Mouse (Mus musculus): ENCODE measurements at regions not wholly inside any gene's neighbourhood (a gene's known extent, or its start where the extent isn't known, plus 50 kb on each side); places are given as distances from the start of the nearest gene placed in this dataset.

DNA sequence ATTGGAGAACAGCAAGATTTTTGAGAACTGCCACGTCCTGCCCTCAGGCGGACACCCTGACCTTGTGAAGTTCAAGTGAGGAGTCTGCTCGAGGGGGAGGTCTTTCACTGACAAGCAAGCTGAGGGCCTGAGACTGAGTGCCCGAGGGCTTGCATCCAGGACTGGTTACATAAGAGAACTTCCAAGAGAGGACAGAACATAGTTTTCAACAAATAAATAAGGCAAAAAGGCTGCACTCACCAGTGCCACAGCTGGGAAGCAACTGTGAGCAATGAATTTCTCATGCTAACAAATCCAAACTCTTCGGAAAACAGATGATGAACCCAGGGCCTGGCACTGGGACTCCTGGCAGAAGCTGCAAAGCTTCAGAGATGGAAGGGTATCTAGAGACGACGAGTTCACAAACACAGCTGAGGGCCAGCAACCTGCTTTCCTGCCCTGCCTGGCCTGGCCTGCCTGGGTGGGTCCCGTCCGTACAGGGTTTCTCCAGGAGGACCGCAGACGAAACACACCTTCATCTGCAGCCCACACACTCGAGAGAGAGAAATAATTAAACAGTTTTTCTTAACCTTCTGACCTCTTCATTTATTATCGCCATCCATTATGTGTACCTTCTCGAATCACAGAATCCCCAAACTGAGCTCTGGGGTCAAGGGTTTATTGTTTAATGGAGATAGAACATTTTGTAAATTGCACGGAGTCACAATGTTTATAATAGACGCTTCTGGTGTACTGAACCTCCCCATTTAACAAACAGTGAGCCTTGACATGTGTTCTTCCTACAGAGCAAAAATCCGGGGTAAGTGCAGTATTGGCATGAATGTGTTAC lies 334.3 kb upstream of the Ddhd1 start:
- TF ChIP-seq POLR2A (IDR thresholded peaks at IDR 0.05; ENCODE audit: insufficient read length, low read depth) = no peak
- no peak for TF ChIP-seq USF1 (IDR thresholded peaks at IDR 0.05; ENCODE audit: low read depth)
- no peak for TF ChIP-seq E2F4 (IDR thresholded peaks at IDR 0.05; ENCODE audit: insufficient read depth)
- no peak for TF ChIP-seq CEBPB (IDR thresholded peaks at IDR 0.05; ENCODE audit: insufficient read depth, poor library complexity, severe bottlenecking)
- TF ChIP-seq MYOG (IDR thresholded peaks at IDR 0.05; ENCODE audit: control insufficient read depth in 1 of 3, insufficient read depth in 1 of 3, insufficient read length in 2 of 3, low read depth in 2 of 3) = no peak
- TF ChIP-seq POLR2AphosphoS2 (IDR thresholded peaks at IDR 0.05; ENCODE audit: insufficient read length, low read depth) = no peak
- TF ChIP-seq MAX (IDR thresholded peaks at IDR 0.05; ENCODE audit: low read depth) = no peak
- no peak for TF ChIP-seq TCF12 (IDR thresholded peaks at IDR 0.05; ENCODE audit: insufficient read depth, poor library complexity, severe bottlenecking)

Measured in myocyte (in vitro differentiated cells).